8 mouse cellular contexts compared by ENCODE assay signal in genomic region chr1:132375256-132375655, GRCm38 (mm10). TPM values are rescaled to one million over a fixed set of nuclear protein-coding genes. Genes with fewer than 3 reads are reported as not detected.
DNase-seq lines count a peak whose midpoint lies in the region; ATAC-seq and TF ChIP-seq lines count a peak whose summit lies in the region.

No protein-coding gene starts in this region.

- ATAC-seq in neural tube, embryonic 12.5 days (ENCODE audit: low FRiP score, low read depth): 0 out of 2 replicates have a peak, but pooled peaks have one; percentile 2
- ATAC-seq in neural tube, embryonic 15.5 days (ENCODE audit: low FRiP score): no peak
- ATAC-seq in hindbrain, postnatal 0 days: no peak

- no peak for TF ChIP-seq CTCF in hindbrain, postnatal 0 days (IDR thresholded peaks at IDR 0.05; ENCODE audit: low read depth)

- no peaks in the 10 kb centered on the region for H3K9me3 ChIP-seq in neural tube, embryonic 12.5 days
- no peaks in the 10 kb centered on the region for H3K9me3 ChIP-seq in neural tube, embryonic 15.5 days (replicated peaks)
- no peaks in the 10 kb centered on the region for H3K9me3 ChIP-seq in hindbrain, postnatal 0 days (ENCODE audit: low read length)

- peaks cover 35% of the 10 kb centered on the region for H3K36me3 ChIP-seq in neural tube, embryonic 12.5 days
- H3K36me3 ChIP-seq in neural tube, embryonic 15.5 days: peaks cover 27% of the 10 kb centered on the region
- peaks cover 17% of the 10 kb centered on the region; the same call in 1 of the 2 replicates for H3K36me3 ChIP-seq in hindbrain, postnatal 0 days (ENCODE audit: insufficient read depth, low read length)
- H3K36me3 ChIP-seq in myocyte (ENCODE audit: control insufficient read depth, insufficient read depth): peaks cover 9% of the 10 kb centered on the region

- 43% methylated on average over 4 of the region's 4 CpGs for WGBS in neural tube, embryonic 12.5 days
- WGBS in neural tube, embryonic 15.5 days: 42% methylated on average over 4 of the region's 4 CpGs
- 33% methylated on average over 4 of the region's 4 CpGs for WGBS in hindbrain, postnatal 0 days

- H3K4me1 ChIP-seq in neural tube, embryonic 12.5 days: peaks cover 61% of the 10 kb centered on the region
- peaks cover 70% of the 10 kb centered on the region for H3K4me1 ChIP-seq in neural tube, embryonic 15.5 days
- peaks cover 33% of the 10 kb centered on the region for H3K4me1 ChIP-seq in hindbrain, postnatal 0 days (ENCODE audit: insufficient read depth, low read length)

- H3K4me2 ChIP-seq in neural tube, embryonic 12.5 days (replicated peaks): no peak overlapping the region
- no peak overlapping the region for H3K4me2 ChIP-seq in neural tube, embryonic 15.5 days
- H3K4me2 ChIP-seq in hindbrain, postnatal 0 days (ENCODE audit: low read depth, low read length): no peak overlapping the region
- H3K4me2 ChIP-seq in myocyte (ENCODE audit: low read depth): peak overlapping the region; percentile 61

- no peak overlapping the region for H3K4me3 ChIP-seq in neural tube, embryonic 12.5 days
- no peak overlapping the region for H3K4me3 ChIP-seq in neural tube, embryonic 15.5 days (replicated peaks)
- no peak overlapping the region for H3K4me3 ChIP-seq in hindbrain, postnatal 0 days (ENCODE audit: low read length)
- H3K4me3 ChIP-seq in myocyte: no peak overlapping the region

- H3K27me3 ChIP-seq in neural tube, embryonic 12.5 days (replicated peaks): no peaks in the 10 kb centered on the region
- no peaks in the 10 kb centered on the region for H3K27me3 ChIP-seq in neural tube, embryonic 15.5 days (replicated peaks)
- no peaks in the 10 kb centered on the region for H3K27me3 ChIP-seq in hindbrain, postnatal 0 days (ENCODE audit: insufficient read depth, low read length)
- no peaks in the 10 kb centered on the region for H3K27me3 ChIP-seq in myocyte (ENCODE audit: control insufficient read depth, insufficient read depth, insufficient read length)

- no peak overlapping the region for H3K27ac ChIP-seq in neural tube, embryonic 12.5 days
- no peak overlapping the region for H3K27ac ChIP-seq in neural tube, embryonic 15.5 days (replicated peaks)
- peak overlapping the region; percentile 3; the same call in 1 of the 2 replicates for H3K27ac ChIP-seq in hindbrain, postnatal 0 days

- intact Hi-C loops in gastrocnemius, postnatal 36 days (cut with DNase I): no loop called here

- no peak overlapping the region for H3ac ChIP-seq in myocyte (ENCODE audit: control insufficient read depth, insufficient read length)

- peak; percentile 92 for DNase-seq in heart, adult 11 months
- no peak for DNase-seq in heart, adult 18-20 months
- no peak for DNase-seq in hindbrain, postnatal 0 days (ENCODE audit: low spot score)
- no peak for DNase-seq in gastrocnemius, postnatal 36 days
- DNase-seq in frontal cortex, postnatal 25 days (ENCODE audit: low spot score in 2 of 2): no peak

- peaks cover 9% of the 10 kb centered on the region for H3K79me2 ChIP-seq in myocyte (ENCODE audit: control insufficient read depth, insufficient read depth)

- TF ChIP-seq POLR2A in myocyte (IDR thresholded peaks at IDR 0.05; ENCODE audit: insufficient read length, low read depth): no peak

- no peak overlapping the region for H3K9ac ChIP-seq in neural tube, embryonic 12.5 days
- no peak overlapping the region for H3K9ac ChIP-seq in neural tube, embryonic 15.5 days (replicated peaks)
- no peak overlapping the region for H3K9ac ChIP-seq in hindbrain, postnatal 0 days (replicated peaks; ENCODE audit: low read length)

TF ChIP-seq in myocyte, 11 proteins besides CTCF, POLR2A, EP300 and RAD21:
- peak in 2 of 3 experiments; percentile 11 to 17 for TF ChIP-seq MYOD1 (IDR thresholded peaks at IDR 0.05; ENCODE audit: control insufficient read depth in 1 of 3, insufficient read length in 2 of 3, low read depth in 2 of 3)
- no peak for TF ChIP-seq POLR2AphosphoS2 (IDR thresholded peaks at IDR 0.05; ENCODE audit: insufficient read length, low read depth)
- no peak for TF ChIP-seq CEBPB (IDR thresholded peaks at IDR 0.05; ENCODE audit: insufficient read depth, poor library complexity, severe bottlenecking)
- no peak for TF ChIP-seq TCF12 (IDR thresholded peaks at IDR 0.05; ENCODE audit: insufficient read depth, poor library complexity, severe bottlenecking)
- TF ChIP-seq MYOG (IDR thresholded peaks at IDR 0.05; ENCODE audit: control insufficient read depth in 1 of 3, insufficient read depth in 1 of 3, insufficient read length in 2 of 3, low read depth in 2 of 3): peak in 2 of 3 experiments; percentile 25 to 38
- no peak for TF ChIP-seq SRF (IDR thresholded peaks at IDR 0.05; ENCODE audit: control insufficient read depth, insufficient read length, low read depth)
- no peak for TF ChIP-seq REST (IDR thresholded peaks at IDR 0.05; ENCODE audit: insufficient read depth, insufficient read length)
- TF ChIP-seq E2F4 (IDR thresholded peaks at IDR 0.05; ENCODE audit: insufficient read depth): no peak
- TF ChIP-seq USF1 (IDR thresholded peaks at IDR 0.05; ENCODE audit: low read depth): no peak
- TF ChIP-seq MAX (IDR thresholded peaks at IDR 0.05; ENCODE audit: low read depth): no peak
- TF ChIP-seq TCF3 (IDR thresholded peaks at IDR 0.05; ENCODE audit: insufficient read length, low read depth): no peak

RNA-seq across cellular contexts. Expression of gene Tmcc2, which starts 15.8 kb away (rescaled TPM):
- 10 to 100 TPM; 25.0 to 26.0 TPM for total RNA-seq in heart, adult 18-20 months (2021)
- 38.0 and 42.4 TPM in 2 replicates for polyA plus RNA-seq in neural tube, embryonic 12.5 days (2016; fragmentation: Nextera tagmentation; extraction: Ambion mirVana)
- 28.5 and 33.2 TPM in 2 replicates for polyA plus RNA-seq in neural tube, embryonic 15.5 days (2015; fragmentation: Nextera tagmentation; extraction: Ambion mirVana)
- total RNA-seq in hindbrain, postnatal 0 days (2014; rRNA removed): 138 and 151 TPM in 2 replicates
- polyA plus RNA-seq in hindbrain, postnatal 0 days (2015; fragmentation: Nextera tagmentation; extraction: Ambion mirVana): 33.5 and 34.0 TPM in 2 replicates
- 35.2 TPM for polyA plus RNA-seq in myocyte (2012; fragmentation: generic; extraction: Trizol)
- 10 to 100 TPM; 29.6 to 34.5 TPM for total RNA-seq in gastrocnemius, postnatal 36 days (2021)

RNA-seq across cellular contexts. Expression of gene Dstyk, which starts 42.1 kb away (rescaled TPM):
- total RNA-seq in heart, adult 18-20 months (2021): 10 to 100 TPM; 15.2 to 15.3 TPM
- polyA plus RNA-seq in neural tube, embryonic 12.5 days (2016; fragmentation: Nextera tagmentation; extraction: Ambion mirVana): 12.3 and 12.6 TPM in 2 replicates
- polyA plus RNA-seq in neural tube, embryonic 15.5 days (2015; fragmentation: Nextera tagmentation; extraction: Ambion mirVana): 8.4 and 9.2 TPM in 2 replicates
- 21.3 and 31.8 TPM in 2 replicates for total RNA-seq in hindbrain, postnatal 0 days (2014; rRNA removed)
- polyA plus RNA-seq in hindbrain, postnatal 0 days (2015; fragmentation: Nextera tagmentation; extraction: Ambion mirVana): 5.7 and 6.2 TPM in 2 replicates
- 6.9 TPM for polyA plus RNA-seq in myocyte (2012; fragmentation: generic; extraction: Trizol)
- 1 to 10 TPM; 8.9 to 9.2 TPM for total RNA-seq in gastrocnemius, postnatal 36 days (2021)

RNA-seq across cellular contexts. Expression of gene Nuak2, which starts 59.3 kb away (rescaled TPM):
- 1 to 10 TPM; 4.2 to 4.4 TPM for total RNA-seq in heart, adult 18-20 months (2021)
- 21.8 and 22.8 TPM in 2 replicates for polyA plus RNA-seq in neural tube, embryonic 12.5 days (2016; fragmentation: Nextera tagmentation; extraction: Ambion mirVana)
- 6.6 and 7.1 TPM in 2 replicates for polyA plus RNA-seq in neural tube, embryonic 15.5 days (2015; fragmentation: Nextera tagmentation; extraction: Ambion mirVana)
- total RNA-seq in hindbrain, postnatal 0 days (2014; rRNA removed): 6.2 and 7.7 TPM in 2 replicates
- polyA plus RNA-seq in hindbrain, postnatal 0 days (2015; fragmentation: Nextera tagmentation; extraction: Ambion mirVana): 7.4 and 7.9 TPM in 2 replicates
- polyA plus RNA-seq in myocyte (2012; fragmentation: generic; extraction: Trizol): 6.0 TPM
- under 1 TPM; 0.59 to 0.99 TPM for total RNA-seq in gastrocnemius, postnatal 36 days (2021)
